Mouse (Mus musculus): Measurements from ENCODE around the gene Plcb1.

DNA sequence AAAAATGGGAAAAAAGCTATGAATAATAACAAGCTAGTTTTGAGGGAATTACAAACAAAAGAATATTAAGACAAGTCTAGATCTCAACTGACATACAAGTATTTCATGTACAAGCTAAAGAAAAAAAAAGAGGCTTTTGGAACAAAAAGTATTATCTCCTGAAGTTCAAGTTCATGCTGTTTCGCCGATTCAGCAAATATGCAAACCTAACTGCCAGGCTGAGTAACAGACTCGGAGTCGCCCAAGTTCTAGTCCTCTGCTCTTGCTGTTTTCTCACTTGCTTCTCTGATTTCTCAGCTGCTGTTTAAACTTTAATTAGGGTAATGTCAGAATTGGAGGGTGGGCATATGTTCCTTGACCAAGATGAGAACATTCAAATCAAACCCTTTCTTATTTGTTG, 320.8 kb downstream of the Plcb1 start:
- no peak for TF ChIP-seq CTCF (IDR thresholded peaks at IDR 0.05; ENCODE audit: low read depth)
- TF ChIP-seq EP300 (IDR thresholded peaks at IDR 0.05; ENCODE audit: low read depth): no peak
